Mouse (Mus musculus) gastrocnemius, postnatal 14 days (tissue): ENCODE measurements around the gene Olfr1416. TPM values are rescaled to one million over a fixed set of nuclear protein-coding genes. Genes with fewer than 3 reads are reported as not detected.

ENCODE experiments used
- DNase-seq: peaks from one replicate; pipeline ENCODE4 v3.0.0; 2021; ENCODE audit warnings: mixed read lengths
- intact Hi-C: fragments of 180-260 bp; cut with DNase I; formaldehyde crosslinking; loops from one replicate; pipeline ENCODE4 v1.15.1; 2025; ENCODE audit warnings: low total_unique reads
- microRNA-seq, 2 experiments: library from miRNA; unstranded; fragments of <30 nt; microRNA quantifications; one replicate each; pipeline ENCODE4 v1.2.0; 2021
- total RNA-seq, 2 experiments: library from RNA; stranded (reverse); gene quantifications; 2 replicates each; pipeline ENCODE4 v1.2.3; 2021

The Olfr1416 gene
- total RNA-seq, 2 experiments from 2014 or later, result not detected

DNA sequence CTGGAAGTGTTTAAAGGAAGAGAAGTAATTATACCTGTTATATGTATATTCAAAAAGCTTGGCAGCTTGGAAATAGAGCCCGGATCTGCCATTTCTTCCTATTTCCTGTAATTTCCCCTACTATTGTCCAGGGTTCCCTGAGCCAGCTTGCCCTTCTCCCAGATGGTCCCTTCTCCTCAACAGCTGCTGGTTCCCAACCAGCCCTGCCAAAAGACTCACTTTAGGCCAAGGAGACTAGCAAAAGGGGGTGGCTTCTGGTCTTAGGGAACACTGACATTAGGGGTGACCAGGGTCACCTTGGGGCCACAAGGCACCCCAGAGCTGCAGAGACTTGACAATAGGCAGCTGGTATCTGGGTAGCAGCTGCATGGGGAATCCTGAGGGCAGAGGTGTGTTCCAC, 49.9 kb downstream of the Olfr1416 start:
- intact Hi-C loops, result no loop called here
- DNase-seq, result no peak

DNA sequence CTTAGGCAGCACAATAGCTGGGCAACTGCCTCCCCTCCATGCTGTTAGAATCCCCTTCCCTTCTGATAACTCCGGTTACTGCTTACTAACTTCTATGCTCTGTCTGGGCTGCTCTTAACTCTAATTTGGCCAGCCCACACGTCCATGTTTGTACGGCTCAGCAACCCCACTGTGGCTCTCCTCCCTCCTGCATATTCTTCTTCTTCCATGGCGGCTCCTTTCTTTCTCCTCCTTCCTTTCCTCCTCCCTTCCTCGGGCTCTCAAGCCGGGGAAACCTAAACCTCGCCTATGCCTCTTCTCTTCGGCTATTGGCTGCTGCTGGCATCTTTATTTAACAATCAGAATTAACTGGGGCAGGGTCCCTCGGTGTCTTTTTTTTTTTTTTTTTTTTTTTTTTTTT, 52.1 kb downstream of the Olfr1416 start:
- intact Hi-C loops, result no loop called here
- no peak for DNase-seq

DNA sequence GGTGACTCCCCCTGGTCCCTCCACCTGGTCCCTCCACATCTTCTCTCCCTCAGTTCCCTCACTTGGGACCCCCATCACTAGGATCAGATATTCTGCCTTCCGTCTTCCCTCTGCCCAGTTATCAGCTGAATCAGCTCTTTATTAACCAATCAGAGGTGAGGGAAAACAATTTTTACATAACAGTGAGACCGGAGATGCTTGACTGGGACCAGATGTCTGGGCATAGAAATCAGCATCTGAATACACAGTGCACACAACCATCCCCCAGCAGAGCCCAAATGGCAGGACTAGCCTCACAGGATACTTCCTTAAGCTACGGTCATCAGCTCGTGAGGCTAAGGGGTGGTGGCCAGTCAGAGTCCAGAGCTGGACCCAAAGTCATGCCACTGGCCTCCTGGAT, 52.8 kb downstream of the Olfr1416 start:
- DNase-seq, result no peak
- intact Hi-C loops, result no loop called here

DNA sequence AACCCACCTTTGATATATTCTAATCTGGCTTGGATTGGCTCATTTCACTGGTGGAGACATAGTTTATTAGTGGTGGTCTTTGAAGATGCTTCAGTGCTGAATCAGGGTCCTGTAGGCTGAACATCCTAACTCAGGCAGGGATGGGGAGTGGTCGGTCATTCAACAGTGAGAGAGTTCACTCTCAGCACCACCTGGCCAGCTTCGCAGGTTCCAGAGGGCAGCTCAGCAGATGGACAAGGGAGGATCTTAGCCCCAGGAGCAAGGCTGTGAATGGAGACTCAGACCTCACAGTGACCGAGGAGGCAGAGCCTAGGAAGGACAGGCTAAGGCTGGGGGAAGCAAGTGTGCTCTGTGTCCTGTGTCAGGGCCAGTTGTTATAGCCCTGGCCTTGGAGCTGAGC, 53.5 kb downstream of the Olfr1416 start:
- no peak for DNase-seq
- intact Hi-C loops, result no loop called here

DNA sequence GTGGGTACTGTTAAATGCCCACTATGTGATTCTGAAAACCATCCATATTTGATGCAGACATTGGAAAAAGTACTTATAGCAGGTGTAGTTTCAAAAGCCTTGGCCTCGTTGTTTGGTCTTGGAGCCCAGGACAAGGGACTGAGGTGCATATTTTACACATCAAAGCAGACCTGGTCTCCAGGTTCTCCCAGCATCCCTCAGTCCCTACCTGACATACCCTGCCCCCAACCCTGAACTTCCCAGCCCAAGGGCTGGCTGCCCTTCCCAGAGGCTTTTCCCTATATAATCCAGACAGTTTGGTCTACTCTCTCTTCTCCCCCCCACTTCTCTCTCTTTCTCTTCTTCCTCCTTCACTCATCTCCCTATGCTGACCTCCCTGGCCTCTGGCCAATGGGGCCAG, 53.9 kb downstream of the Olfr1416 start:
- DNase-seq, result no peak

More for the DNA sequence above, 53.9 kb downstream of the Olfr1416 start:
- intact Hi-C loops, result no loop called here

Small RNAs within 50 kb of the gene (microRNA-seq; reads per million reads assigned to microRNA genes)
- gene Mir6900, result 2.5 to 5.5 reads per million in 2 experiments

Other genes with a start within 250 kb of the Olfr1416 start
- gene Ndufa10, start 11.3 kb downstream of the Olfr1416 start, total RNA-seq, result 100 to 1,000 TPM; 413 to 473 TPM
- not detected for gene Olfr1415, start 11.0 kb upstream of the Olfr1416 start, total RNA-seq
- gene Olfr1414, start 33.5 kb upstream of the Olfr1416 start, total RNA-seq, result not detected
- gene Olfr1413, start 86.2 kb upstream of the Olfr1416 start, total RNA-seq, result not detected
- gene Olfr1412, start 100.7 kb upstream of the Olfr1416 start, total RNA-seq, result not detected
- not detected for gene Olfr1411, start 109.3 kb upstream of the Olfr1416 start, total RNA-seq
- not detected for gene Olfr1410, start 120.7 kb upstream of the Olfr1416 start, total RNA-seq
- not detected for gene Olfr12, start 132.7 kb upstream of the Olfr1416 start, total RNA-seq
- gene Cops9, start 156.9 kb upstream of the Olfr1416 start, total RNA-seq, result 100 to 1,000 TPM; 213 to 227 TPM
- under 1 TPM; 0.33 to 0.64 TPM for gene Otos, start 163.7 kb upstream of the Olfr1416 start, total RNA-seq